Comparison of ENCODE assay signal across 20 mouse cellular contexts in genomic region chr3:122500929-122501328, GRCm38 (mm10).
A peak's percentile ranks its signal among the peaks of the same experiment; 100 is the strongest.
DNase-seq lines count a peak whose midpoint lies in the region; ATAC-seq and TF ChIP-seq lines count a peak whose summit lies in the region.
"Had no signal": no experiment of that assay in that cellular context is flagged by ENCODE, and none has a peak within 500 bp of the region (broad histone marks: within the 10 kb centered on the region; RNA-seq: fewer than 3 reads in every experiment).

No protein-coding gene starts in this region.

- no peak overlapping the region for H3K4me3 ChIP-seq in liver, embryonic 11.5 days (ENCODE audit: low read depth, low read length)
- no peak overlapping the region for H3K4me3 ChIP-seq in liver, postnatal 0 days (ENCODE audit: low read depth, low read length)
- H3K4me3 ChIP-seq in limb, embryonic 10.5 days, result no peak overlapping the region
- no peak overlapping the region for H3K4me3 ChIP-seq in lung, postnatal 0 days (ENCODE audit: low read depth, low read length)
- H3K4me3 ChIP-seq: embryonic facial prominence, embryonic 10.5 days; embryonic facial prominence, embryonic 12.5 days; forebrain, embryonic 13.5 days; forebrain, embryonic 15.5 days had no signal

- H3K4me1 ChIP-seq in liver, embryonic 11.5 days (replicated peaks; ENCODE audit: control insufficient read depth, insufficient read depth, low read length), result peaks cover 3% of the 10 kb centered on the region; the same call in 1 of the 2 replicates
- H3K4me1 ChIP-seq in liver, postnatal 0 days (ENCODE audit: insufficient read depth), result no peaks in the 10 kb centered on the region
- peaks cover 50% of the 10 kb centered on the region for H3K4me1 ChIP-seq in limb, embryonic 10.5 days
- no peaks in the 10 kb centered on the region for H3K4me1 ChIP-seq in lung, postnatal 0 days (ENCODE audit: insufficient read depth, low read depth, low read length)
- H3K4me1 ChIP-seq: forebrain, embryonic 13.5 days; forebrain, embryonic 15.5 days had no signal

- H3K27me3 ChIP-seq in liver, embryonic 11.5 days (replicated peaks; ENCODE audit: control insufficient read depth, insufficient read depth, low read length), result no peaks in the 10 kb centered on the region
- H3K27me3 ChIP-seq in liver, postnatal 0 days (ENCODE audit: insufficient read depth, low read length), result no peaks in the 10 kb centered on the region
- no peaks in the 10 kb centered on the region for H3K27me3 ChIP-seq in limb, embryonic 10.5 days (ENCODE audit: low read depth, poor library complexity, severe bottlenecking)
- no peaks in the 10 kb centered on the region for H3K27me3 ChIP-seq in lung, postnatal 0 days (replicated peaks; ENCODE audit: insufficient read depth, low read length)
- H3K27me3 ChIP-seq: forebrain, embryonic 13.5 days; forebrain, embryonic 15.5 days had no signal

- no peak for TF ChIP-seq CTCF in liver, postnatal 0 days (IDR thresholded peaks at IDR 0.05; ENCODE audit: low read depth)
- no peak for TF ChIP-seq CTCF in lung, postnatal 0 days (IDR thresholded peaks at IDR 0.05)

- H3K9me3 ChIP-seq in liver, embryonic 11.5 days (ENCODE audit: control insufficient read depth, low read length), result no peaks in the 10 kb centered on the region
- H3K9me3 ChIP-seq in liver, postnatal 0 days (ENCODE audit: low read length), result no peaks in the 10 kb centered on the region
- H3K9me3 ChIP-seq in limb, embryonic 10.5 days (replicated peaks), result no peaks in the 10 kb centered on the region
- no peaks in the 10 kb centered on the region for H3K9me3 ChIP-seq in lung, postnatal 0 days (ENCODE audit: low read length)
- H3K9me3 ChIP-seq: embryonic facial prominence, embryonic 10.5 days; embryonic facial prominence, embryonic 12.5 days; forebrain, embryonic 13.5 days; forebrain, embryonic 15.5 days had no signal

- WGBS in liver, embryonic 11.5 days, result 83% methylated on average over 9 of the region's 9 CpGs
- 68% methylated on average over 9 of the region's 9 CpGs for WGBS in liver, postnatal 0 days (ENCODE audit: insufficient replicate concordance)
- WGBS in limb, embryonic 10.5 days, result 89% methylated on average over 9 of the region's 9 CpGs
- 85% methylated on average over 9 of the region's 9 CpGs for WGBS in lung, postnatal 0 days

- no peak overlapping the region for H3K27ac ChIP-seq in liver, embryonic 11.5 days (ENCODE audit: low read depth, low read length)
- H3K27ac ChIP-seq in liver, postnatal 0 days (ENCODE audit: low read depth), result no peak overlapping the region
- peak overlapping the region; percentile 30; the same call in 1 of the 2 replicates for H3K27ac ChIP-seq in limb, embryonic 10.5 days
- H3K27ac ChIP-seq in lung, postnatal 0 days (ENCODE audit: low read length), result no peak overlapping the region
- H3K27ac ChIP-seq: embryonic facial prominence, embryonic 10.5 days; embryonic facial prominence, embryonic 12.5 days; forebrain, embryonic 13.5 days; forebrain, embryonic 15.5 days had no signal

- no peaks in the 10 kb centered on the region for H3K36me3 ChIP-seq in liver, embryonic 11.5 days (ENCODE audit: control insufficient read depth, insufficient read depth, low read length)
- H3K36me3 ChIP-seq in liver, postnatal 0 days (replicated peaks; ENCODE audit: insufficient read depth, low read length), result no peaks in the 10 kb centered on the region
- H3K36me3 ChIP-seq in limb, embryonic 10.5 days, result no peaks in the 10 kb centered on the region
- H3K36me3 ChIP-seq in lung, postnatal 0 days (ENCODE audit: insufficient read depth, low read length), result no peaks in the 10 kb centered on the region
- H3K36me3 ChIP-seq: embryonic facial prominence, embryonic 10.5 days; embryonic facial prominence, embryonic 12.5 days; forebrain, embryonic 15.5 days had no signal

- TF ChIP-seq EP300 in liver, postnatal 0 days (IDR thresholded peaks at IDR 0.05; ENCODE audit: low read depth), result no peak
- TF ChIP-seq EP300 in lung, postnatal 0 days (IDR thresholded peaks at IDR 0.05), result no peak

- ATAC-seq in liver, embryonic 11.5 days (replicated peaks; ENCODE audit: low FRiP score), result 0 out of 2 replicates have a peak, but pooled peaks have one; percentile 40
- no peak for ATAC-seq in liver, postnatal 0 days
- peak; percentile 51 for ATAC-seq in megakaryocyte-erythroid progenitor cell, adult 5-6 weeks (replicated peaks; ENCODE audit: low FRiP score, low TSS enrichment, poor library complexity, severe bottlenecking)
- no peak for ATAC-seq in lung, postnatal 0 days
- ATAC-seq: activated CD4-positive, CD25-positive, alpha-beta regulatory T cell, adult 4 months; forebrain, embryonic 13.5 days; forebrain, embryonic 15.5 days had no signal

- no peak for DNase-seq in liver, embryonic 11.5 days (ENCODE audit: low spot score)
- no peak for DNase-seq in liver, postnatal 0 days
- DNase-seq in ZHBTc4 (ENCODE audit: low read depth, low spot score), result peak; percentile 64
- DNase-seq in limb, embryonic 10.5 days (ENCODE audit: low spot score), result no peak
- DNase-seq in thymus, postnatal 36 days, result no peak
- no peak for DNase-seq in lung, postnatal 0 days (ENCODE audit: low spot score)
- DNase-seq: adrenal gland, adult 8-10 months; adrenal gland, postnatal 14 days; adrenal gland, postnatal 36 days; cerebellum, adult 11-12 months; cerebellum, adult 2 months; cerebellum, adult 9-10 months; cerebellum, postnatal 10 days; cerebellum, postnatal 25 days had no signal

- no peak overlapping the region for H3K4me2 ChIP-seq in liver, embryonic 11.5 days
- no peak overlapping the region for H3K4me2 ChIP-seq in liver, postnatal 0 days (ENCODE audit: low read depth, low read length)
- H3K4me2 ChIP-seq in lung, postnatal 0 days (replicated peaks; ENCODE audit: low read depth, low read length), result no peak overlapping the region
- H3K4me2 ChIP-seq: embryonic facial prominence, embryonic 12.5 days; forebrain, embryonic 13.5 days; forebrain, embryonic 15.5 days had no signal

- no peak overlapping the region for H3K9ac ChIP-seq in liver, embryonic 11.5 days (ENCODE audit: low read depth, low read length)
- no peak overlapping the region for H3K9ac ChIP-seq in liver, postnatal 0 days (replicated peaks)
- H3K9ac ChIP-seq in lung, postnatal 0 days (replicated peaks; ENCODE audit: low read depth), result no peak overlapping the region
- H3K9ac ChIP-seq: embryonic facial prominence, embryonic 12.5 days; forebrain, embryonic 13.5 days; forebrain, embryonic 15.5 days had no signal

Comparison
In these comparisons a context has a peak if more than half of its experiments do, and no peak if none do; other contexts are left out.
1. ATAC-seq: peak in liver, embryonic 11.5 days (single experiment) and megakaryocyte-erythroid progenitor cell, adult 5-6 weeks (single experiment); none in liver, postnatal 0 days (single experiment) and lung, postnatal 0 days (single experiment).